Mouse (Mus musculus): ENCODE data around the gene Adam22.

The Adam22 gene

GRCm38 (mm10) chr5:8367614-8368327, at the start of gene Adam22:
Gene Adam22 (minus strand): TSS chr5:8368160.
- peak; percentile 72 for DNase-seq

GRCm38 (mm10) chr5:8417443-8417842, 49.5 kb upstream of the Adam22 start:
- DNase-seq = no peak

- no peak for DNase-seq
Observed at GRCm38 (mm10) chr5:8416683-8417413, 48.9 kb upstream of the Adam22 start.

GRCm38 (mm10) chr5:8408746-8409145, 40.8 kb upstream of the Adam22 start:
- DNase-seq = no peak

GRCm38 (mm10) chr5:8397587-8398249, 29.8 kb upstream of the Adam22 start:
- DNase-seq = no peak

GRCm38 (mm10) chr5:8393891-8394583, 26.1 kb upstream of the Adam22 start:
- DNase-seq = no peak

GRCm38 (mm10) chr5:8374297-8374906, 6.4 kb upstream of the Adam22 start:
- DNase-seq = no peak

GRCm38 (mm10) chr5:8373415-8373814, 5.5 kb upstream of the Adam22 start:
- no peak for DNase-seq

GRCm38 (mm10) chr5:8368781-8369180, 821 bp upstream of the Adam22 start:
- no peak for DNase-seq

GRCm38 (mm10) chr5:8368328-8368692, 350 bp upstream of the Adam22 start:
- DNase-seq = no peak

- DNase-seq = no peak
Observed at GRCm38 (mm10) chr5:8366771-8367613, 968 bp downstream of the Adam22 start.

GRCm38 (mm10) chr5:8362361-8362760, 5.6 kb downstream of the Adam22 start:
- no peak for DNase-seq

- DNase-seq = no peak
Observed at GRCm38 (mm10) chr5:8357677-8358076, 10.3 kb downstream of the Adam22 start.

GRCm38 (mm10) chr5:8356885-8357651, 10.9 kb downstream of the Adam22 start:
- no peak for DNase-seq

GRCm38 (mm10) chr5:8356326-8356725, 11.6 kb downstream of the Adam22 start:
- no peak for DNase-seq

GRCm38 (mm10) chr5:8349557-8349956, 18.4 kb downstream of the Adam22 start:
- DNase-seq = no peak

GRCm38 (mm10) chr5:8346329-8346728, 21.6 kb downstream of the Adam22 start:
- no peak for DNase-seq

GRCm38 (mm10) chr5:8343296-8343695, 24.7 kb downstream of the Adam22 start:
- DNase-seq = no peak

GRCm38 (mm10) chr5:8341676-8342075, 26.3 kb downstream of the Adam22 start:
- no peak for DNase-seq

GRCm38 (mm10) chr5:8327645-8328269, 40.2 kb downstream of the Adam22 start:
- no peak for DNase-seq

- DNase-seq = no peak
Observed at GRCm38 (mm10) chr5:8326671-8327070, 41.3 kb downstream of the Adam22 start.

Data from kidney, adult 18-20 months (tissue).